Mouse (Mus musculus) bone marrow, adult 2 months (tissue): Measurements from ENCODE around the gene Rassf4.

Experiments used
- CTCF ChIP-seq: fragments of 200-500 bp; IDR thresholded peaks from 2 replicates; pipeline ENCODE4 v1.5.1; 2011; ENCODE audit warnings: low read length, control low read depth; ENCODE audit not compliant: control insufficient read depth, insufficient read depth
- POLR2A ChIP-seq: fragments of 200-500 bp; IDR thresholded peaks from 2 replicates; pipeline ENCODE4 v1.6.1; 2011; ENCODE audit warnings: low read depth, mild to moderate bottlenecking, control low read depth, low read length, borderline replicate concordance; ENCODE audit not compliant: control insufficient read depth

GRCm38 (mm10) chr6:116670144-116670543, 3.6 kb downstream of the Rassf4 start:
- no peak for TF ChIP-seq CTCF
- TF ChIP-seq POLR2A: no peak
